Mouse (Mus musculus) left cerebral cortex, postnatal 25 days (tissue): Measurements from ENCODE around the gene Zfhx3. TPM values are rescaled to one million over a fixed set of nuclear protein-coding genes. Genes with fewer than 3 reads are reported as not detected.
A peak's percentile ranks its signal among the peaks of the same experiment; 100 is the strongest.

Source experiments
- DNase-seq, 2 experiments: peaks; one replicate each; pipeline ENCODE4 v3.0.0; 2022; ENCODE audit warnings: low spot score in 2 of 2, mixed read lengths in 1 of 2
- intact Hi-C: fragments of 180-260 bp; cut with DNase I; formaldehyde crosslinking; loops from one replicate; pipeline ENCODE4 v1.15.1; 2025
- total RNA-seq, 2 experiments: library from RNA; stranded (reverse); gene quantifications; 2 replicates each; pipeline ENCODE4 v1.2.3; 2021

The Zfhx3 gene
- total RNA-seq, 2 experiments from 2014 or later, result 4.1 to 7.0 TPM

DNA sequence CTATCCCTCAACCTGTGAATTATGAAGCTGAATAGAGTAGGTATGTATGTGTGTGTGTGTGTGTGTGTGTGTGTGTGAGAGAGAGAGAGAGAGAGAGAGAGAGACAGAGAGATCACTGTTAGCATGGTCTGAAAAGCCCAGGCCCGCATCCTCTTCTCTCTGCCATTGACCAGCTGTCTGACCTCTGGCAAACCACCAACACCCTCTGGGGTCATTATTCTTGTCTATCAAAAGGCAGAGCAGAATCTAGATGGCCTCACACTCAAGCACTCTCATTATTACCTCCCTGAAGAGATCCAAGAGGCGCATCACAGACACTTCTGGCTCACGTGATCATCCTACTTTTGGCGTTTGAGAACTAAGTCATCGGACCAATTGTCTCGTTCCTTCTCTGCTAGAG, 831.0 kb downstream of the Zfhx3 start:
- DNase-seq, result no peak

GRCm38 (mm10) chr8:108778063-108778462, 835.6 kb downstream of the Zfhx3 start:
- intact Hi-C loops, result no loop called here
- no peak for DNase-seq

More for the DNA sequence above, 831.0 kb downstream of the Zfhx3 start:
- intact Hi-C loops, result no loop called here

- no peak for DNase-seq
- intact Hi-C loops, result no loop called here
These were observed 836.1 kb downstream of the Zfhx3 start for GRCm38 (mm10) chr8:108778551-108778950.

- intact Hi-C loops, result no loop called here
- DNase-seq, result no peak
These were observed 838.3 kb downstream of the Zfhx3 start for GRCm38 (mm10) chr8:108780766-108781165.

DNA sequence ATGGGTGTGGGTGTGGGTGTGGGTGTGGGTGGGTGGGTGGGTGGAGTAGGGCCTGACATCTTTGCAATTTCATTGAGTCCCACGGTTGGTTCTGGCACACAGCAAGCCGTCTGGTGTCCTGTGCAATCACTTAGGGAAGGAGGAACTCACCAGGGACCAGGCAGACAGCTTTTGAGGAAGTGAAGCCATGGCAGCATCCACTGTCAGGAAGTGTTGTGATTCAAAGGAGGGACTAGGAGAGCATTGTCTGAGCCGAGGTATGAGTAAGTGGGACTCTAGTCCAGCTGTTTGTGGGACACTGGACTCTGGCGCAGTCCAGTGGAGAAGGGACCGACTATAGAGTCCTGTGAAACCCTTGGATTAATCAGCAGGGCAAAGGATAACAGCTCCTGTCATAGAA, 838.7 kb downstream of the Zfhx3 start:
- DNase-seq, result peak in 1 of 2 experiments; percentile 15
- intact Hi-C loops, result no loop called here

- DNase-seq, result peak in 1 of 2 experiments; percentile 15
- intact Hi-C loops, result no loop called here
These were observed 840.7 kb downstream of the Zfhx3 start for GRCm38 (mm10) chr8:108783155-108783554.

DNA sequence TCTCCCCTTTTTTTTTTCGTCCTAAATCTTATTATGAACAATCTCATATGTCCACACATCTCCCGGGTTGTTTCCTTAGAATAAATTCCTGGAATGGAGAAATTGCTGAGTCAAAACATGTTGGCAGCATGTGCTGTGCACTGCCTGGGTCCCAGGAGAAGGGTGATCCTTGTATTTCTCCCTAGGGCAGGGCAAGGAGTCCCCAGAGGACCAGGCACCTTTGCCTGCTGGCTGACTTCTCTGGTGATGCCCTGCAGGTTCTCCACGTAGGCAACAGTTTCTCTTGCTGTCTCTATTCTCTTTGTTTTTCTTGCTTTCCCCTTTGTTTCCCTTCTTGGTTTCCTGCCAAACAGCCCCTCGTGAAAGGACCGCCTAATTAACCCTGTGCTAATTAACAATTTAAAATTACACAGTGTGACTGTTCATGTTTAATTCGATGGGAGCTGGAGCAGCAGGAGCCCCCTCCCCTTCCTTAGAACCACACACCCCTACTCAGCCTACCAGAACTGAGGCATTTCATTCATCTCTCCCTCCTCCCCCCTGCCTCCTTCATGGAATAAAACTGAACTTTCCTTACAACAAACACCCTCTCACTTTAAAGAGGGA, 845.8 kb downstream of the Zfhx3 start:
- DNase-seq, result no peak
- intact Hi-C loops, result loop anchor here (5.0 kb wide), 1 partner anchor 124 kb away; no protein-coding TSS in a partner anchor

DNA sequence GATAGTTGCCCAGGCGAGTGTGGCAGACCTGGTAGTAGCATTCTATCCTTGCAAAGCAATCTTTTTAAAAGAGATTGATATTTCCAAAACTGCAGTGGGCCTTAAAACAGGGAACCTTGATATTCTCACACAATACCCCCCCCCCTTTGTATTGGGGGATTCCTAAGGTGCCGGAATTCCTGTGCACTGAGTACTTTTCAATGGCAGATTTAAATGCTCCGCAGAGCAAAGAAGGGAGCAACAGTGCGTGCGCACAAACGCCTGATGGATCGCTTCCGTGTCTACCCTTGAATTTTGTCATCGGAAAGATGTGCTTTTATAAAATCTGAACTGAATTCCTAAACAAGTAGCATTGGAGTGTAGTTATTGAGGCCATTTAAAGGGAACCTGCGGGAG, 846.3 kb downstream of the Zfhx3 start:
- DNase-seq, result no peak
- intact Hi-C loops, result loop anchor here (5.0 kb wide), 1 partner anchor 124 kb away; no protein-coding TSS in a partner anchor

- intact Hi-C loops, result loop anchor here (5.0 kb wide), 3 partner anchors 97 to 627 kb away; no protein-coding TSS in a partner anchor
- DNase-seq, result peak; percentile 56 to 70
These were observed 848.3 kb downstream of the Zfhx3 start for GRCm38 (mm10) chr8:108790559-108791293.

- intact Hi-C loops, result no loop called here
- no peak for DNase-seq
These were observed 853.6 kb downstream of the Zfhx3 start for GRCm38 (mm10) chr8:108796076-108796475.

DNA sequence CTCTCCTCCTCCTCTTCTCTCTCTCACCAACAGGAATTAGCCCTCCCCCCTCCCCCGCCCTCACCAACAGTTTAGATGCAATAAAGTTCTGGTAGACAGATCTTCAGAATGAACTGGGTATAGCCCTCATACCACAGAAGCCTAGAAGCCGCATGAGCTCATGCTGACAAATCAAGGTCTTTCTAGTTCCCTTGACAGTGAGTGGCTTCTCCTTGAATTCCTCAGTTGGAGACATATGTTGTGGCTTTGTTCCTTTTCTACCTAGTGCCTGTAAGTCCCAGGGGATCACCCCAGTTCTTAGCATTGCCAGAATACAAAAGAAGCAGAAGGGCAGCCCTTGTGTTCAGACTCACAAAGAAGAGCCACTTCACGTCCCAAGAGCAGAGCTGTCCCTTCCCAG, 854.4 kb downstream of the Zfhx3 start:
- no peak for DNase-seq
- intact Hi-C loops, result no loop called here

DNA sequence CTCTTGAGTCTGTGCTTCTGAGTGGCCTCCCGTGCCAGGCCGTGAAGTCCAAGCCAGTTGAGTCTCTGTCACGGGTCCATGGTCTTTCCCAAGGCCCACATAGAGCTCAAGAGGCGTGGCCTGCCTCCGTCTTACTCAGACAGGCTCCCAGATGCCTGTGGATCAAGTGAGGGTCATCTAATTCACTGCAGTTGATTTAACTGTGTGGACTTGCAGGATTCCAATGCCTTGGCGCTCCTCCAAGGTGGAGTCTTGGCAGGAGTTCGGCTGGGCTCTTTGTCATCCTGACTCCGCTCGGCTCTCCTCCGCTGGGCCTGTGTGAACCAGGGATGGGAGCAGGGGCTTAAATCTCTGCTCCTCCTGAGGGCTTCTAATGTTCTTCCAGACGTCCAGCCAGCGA, 855.6 kb downstream of the Zfhx3 start:
- intact Hi-C loops, result no loop called here
- peak in 1 of 2 experiments; percentile 24 for DNase-seq

GRCm38 (mm10) chr8:108799250-108799649, 856.8 kb downstream of the Zfhx3 start:
- no peak for DNase-seq
- intact Hi-C loops, result no loop called here

DNA sequence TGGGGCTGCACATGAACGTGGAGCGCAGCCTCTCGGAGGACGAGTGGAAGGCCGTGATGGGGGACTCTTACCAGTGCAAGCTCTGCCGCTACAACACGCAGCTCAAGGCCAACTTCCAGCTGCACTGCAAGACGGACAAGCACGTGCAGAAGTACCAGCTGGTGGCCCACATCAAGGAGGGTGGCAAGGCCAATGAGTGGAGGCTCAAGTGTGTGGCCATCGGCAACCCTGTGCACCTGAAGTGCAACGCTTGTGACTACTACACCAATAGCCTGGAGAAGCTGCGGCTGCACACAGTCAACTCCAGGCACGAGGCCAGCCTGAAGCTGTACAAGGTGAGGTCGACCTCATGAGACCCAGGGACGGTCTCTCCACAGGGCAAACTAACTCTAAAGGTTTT, 857.9 kb downstream of the Zfhx3 start:
- no peak for DNase-seq
- intact Hi-C loops, result no loop called here

GRCm38 (mm10) chr8:108803017-108803416, 860.6 kb downstream of the Zfhx3 start:
- intact Hi-C loops, result no loop called here
- DNase-seq, result no peak

- intact Hi-C loops, result no loop called here
- DNase-seq, result peak in 1 of 2 experiments; percentile 11
These were observed 869.2 kb downstream of the Zfhx3 start for GRCm38 (mm10) chr8:108811694-108812093.

DNA sequence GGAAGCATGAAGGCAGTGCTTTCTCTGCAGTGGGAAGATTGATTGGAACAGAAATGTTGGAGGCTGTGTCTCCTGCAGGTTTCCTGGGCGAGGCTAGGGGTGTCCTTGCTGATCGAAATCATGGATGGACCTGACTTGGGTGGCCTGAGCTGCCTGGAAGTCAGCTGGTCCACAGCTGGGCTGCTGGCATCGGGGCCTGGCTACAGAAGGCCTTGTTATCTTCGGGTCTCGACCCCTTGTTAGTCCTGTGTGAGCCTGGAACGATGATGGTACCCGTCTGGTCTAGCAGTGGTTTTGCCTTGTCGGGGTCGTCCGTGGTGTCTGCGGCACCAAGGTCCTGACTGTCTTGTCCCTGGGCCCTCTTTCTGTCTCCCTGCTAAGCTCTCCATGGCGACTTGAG, 870.9 kb downstream of the Zfhx3 start:
- DNase-seq, result no peak
- intact Hi-C loops, result no loop called here

DNA sequence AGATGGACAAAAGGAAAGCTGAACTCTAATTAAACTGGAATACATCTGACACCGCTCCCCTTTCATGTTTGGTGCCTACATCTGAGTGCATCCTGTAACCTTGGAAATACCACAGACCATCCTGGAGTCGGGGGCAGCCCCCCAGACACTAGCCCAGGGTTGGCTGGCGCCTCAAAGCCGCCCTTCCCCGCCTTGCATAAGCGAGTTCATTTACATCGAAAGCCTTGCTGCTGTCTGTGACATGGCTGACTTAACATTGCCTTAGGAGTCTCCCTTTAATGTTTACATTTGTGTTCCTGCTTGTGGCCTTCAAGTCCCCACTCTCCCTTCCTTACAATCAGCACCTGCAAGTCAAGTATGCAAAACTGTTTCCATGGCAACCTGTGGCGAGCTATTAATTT, 876.8 kb downstream of the Zfhx3 start:
- DNase-seq, result no peak
- intact Hi-C loops, result no loop called here

DNA sequence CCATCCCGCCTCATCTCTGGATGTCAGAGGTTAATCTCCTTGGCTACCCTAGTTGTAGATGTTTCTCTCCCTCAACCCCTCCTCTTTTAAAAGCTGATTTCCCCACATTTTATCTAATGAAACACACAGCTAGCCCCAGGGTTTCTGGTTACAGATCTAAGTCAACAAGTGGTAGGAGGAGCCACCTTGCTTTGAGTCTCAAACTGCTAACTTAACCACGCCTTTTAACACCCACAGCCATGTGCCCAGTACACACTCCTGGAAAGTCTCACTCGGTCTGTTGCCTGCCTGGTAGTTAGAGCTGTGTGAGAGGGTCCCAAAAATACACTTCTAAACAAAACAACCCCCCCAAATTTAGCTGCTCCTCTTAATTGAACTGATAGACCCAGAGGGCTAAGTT, 877.4 kb downstream of the Zfhx3 start:
- no peak for DNase-seq
- intact Hi-C loops, result no loop called here

DNA sequence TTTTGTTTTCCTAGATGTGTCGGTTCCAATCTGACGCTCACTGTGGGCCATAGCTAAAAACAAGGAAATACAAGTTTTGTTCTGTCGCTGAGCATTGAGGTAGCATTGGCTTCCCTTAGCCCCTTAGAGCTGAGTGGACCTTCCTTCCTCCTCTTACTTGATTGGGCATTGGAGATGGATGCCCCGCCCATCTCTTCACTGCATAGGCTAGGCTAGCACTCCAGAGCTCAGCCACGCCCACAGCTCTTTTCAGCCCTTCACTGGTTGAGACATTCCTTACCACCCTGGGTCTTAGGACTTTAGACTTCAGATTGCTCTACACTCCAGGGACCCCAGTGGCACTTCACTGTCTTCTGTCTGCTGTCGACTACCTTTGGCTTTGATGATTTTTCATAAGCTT, 878.2 kb downstream of the Zfhx3 start:
- intact Hi-C loops, result no loop called here
- DNase-seq, result no peak

DNA sequence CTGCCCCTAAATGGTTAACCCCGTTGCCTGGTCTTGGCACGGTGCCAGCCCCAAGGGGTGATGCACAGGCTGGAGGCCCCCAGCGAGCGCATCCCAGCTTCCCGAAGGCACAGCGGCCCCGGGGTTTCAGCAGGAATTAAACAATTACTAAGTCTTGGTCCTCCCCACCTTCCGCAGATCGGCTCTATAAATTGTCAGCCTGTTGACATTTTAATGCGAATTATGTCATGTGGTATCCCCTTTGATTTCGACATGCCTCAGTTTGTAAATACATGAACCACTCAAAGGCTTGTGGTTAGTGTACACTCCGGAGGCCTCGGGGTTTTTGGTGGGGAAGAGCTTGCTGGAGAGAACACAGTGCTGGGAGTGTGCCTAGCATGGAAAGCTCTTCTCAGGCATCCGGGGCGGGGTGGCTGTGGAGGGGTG, 880.4 kb downstream of the Zfhx3 start:
- no peak for DNase-seq
- intact Hi-C loops, result no loop called here
